Mouse (Mus musculus) ES-E14 (cell line): Measurements from ENCODE around the gene Zfp213.

Experiments used
- HCFC1 ChIP-seq: IDR thresholded peaks from 2 replicates; pipeline ENCODE4 v1.6.1; 2012; ENCODE audit warnings: low read length, inconsistent platforms, borderline replicate concordance; ENCODE audit not compliant: insufficient read depth
- MAFK ChIP-seq: IDR thresholded peaks from 2 replicates; pipeline ENCODE4 v1.6.1; 2014; ENCODE audit warnings: mild to moderate bottlenecking, low read depth, low read length, inconsistent platforms; ENCODE audit not compliant: insufficient read depth

DNA sequence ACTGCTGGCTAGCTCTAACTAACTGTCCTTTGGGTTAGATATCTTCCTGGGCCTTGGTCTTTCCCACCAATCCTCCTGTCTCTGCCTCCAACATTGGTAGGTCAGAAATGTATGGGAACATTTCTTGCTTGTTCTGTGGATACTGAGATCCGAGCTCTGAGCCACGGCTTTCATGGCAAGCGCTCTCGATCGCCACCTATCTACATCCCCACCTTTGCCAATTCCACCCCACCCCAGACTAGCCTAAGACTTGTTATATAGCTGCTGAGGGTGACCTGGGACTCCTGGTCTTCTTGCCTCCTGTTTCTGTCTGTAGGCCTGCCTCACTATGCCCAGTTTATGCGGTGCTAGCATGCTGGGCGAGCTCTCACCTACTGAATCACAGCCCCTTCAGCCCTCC, 40.4 kb upstream of the Zfp213 start:
- no peak for TF ChIP-seq HCFC1
- no peak for TF ChIP-seq MAFK
